Mouse (Mus musculus) erythroblast, embryonic 14.5 days (primary cell): ENCODE data around the gene Trim71. TPM values are rescaled to one million over a fixed set of nuclear protein-coding genes. Genes with fewer than 3 reads are reported as not detected.

Experiments
- H3K27me3 ChIP-seq: 2 replicates; pipeline ENCODE4 v1.6.1; 2012; ENCODE audit warnings: inconsistent platforms; ENCODE audit not compliant: control insufficient read depth
- H3K36me3 ChIP-seq: 2 replicates; pipeline ENCODE4 v1.6.1; 2012; ENCODE audit warnings: mild to moderate bottlenecking, inconsistent platforms; ENCODE audit not compliant: control insufficient read depth
- H3K4me1 ChIP-seq: 2 replicates; pipeline ENCODE4 v1.6.1; 2012; ENCODE audit warnings: inconsistent platforms; ENCODE audit not compliant: control insufficient read depth
- H3K4me3 ChIP-seq: replicated peaks from 2 replicates; pipeline ENCODE3; 2012; ENCODE audit warnings: moderate library complexity, mild to moderate bottlenecking, inconsistent platforms
- H3K9me3 ChIP-seq: 2 replicates; pipeline ENCODE4 v1.6.1; 2012; ENCODE audit warnings: low read length, inconsistent platforms, mixed read lengths; ENCODE audit not compliant: control insufficient read depth
- GATA1 ChIP-seq: IDR thresholded peaks from 2 replicates; pipeline ENCODE4 v1.6.1; 2012; ENCODE audit warnings: low read length, inconsistent platforms, mixed read lengths
- TAL1 ChIP-seq: IDR thresholded peaks from 3 replicates; pipeline ENCODE4 v1.6.1; 2012; ENCODE audit warnings: low read length, inconsistent platforms, mixed read lengths
- polyA plus RNA-seq: library from polyadenylated mRNA; stranded (reverse); fragments of >175 nt; gene quantifications from 2 replicates; pipeline ENCODE4 v1.2.3, GENCODE M21; 2012

Trim71 gene
- polyA plus RNA-seq, 1 experiment = not detected

DNA sequence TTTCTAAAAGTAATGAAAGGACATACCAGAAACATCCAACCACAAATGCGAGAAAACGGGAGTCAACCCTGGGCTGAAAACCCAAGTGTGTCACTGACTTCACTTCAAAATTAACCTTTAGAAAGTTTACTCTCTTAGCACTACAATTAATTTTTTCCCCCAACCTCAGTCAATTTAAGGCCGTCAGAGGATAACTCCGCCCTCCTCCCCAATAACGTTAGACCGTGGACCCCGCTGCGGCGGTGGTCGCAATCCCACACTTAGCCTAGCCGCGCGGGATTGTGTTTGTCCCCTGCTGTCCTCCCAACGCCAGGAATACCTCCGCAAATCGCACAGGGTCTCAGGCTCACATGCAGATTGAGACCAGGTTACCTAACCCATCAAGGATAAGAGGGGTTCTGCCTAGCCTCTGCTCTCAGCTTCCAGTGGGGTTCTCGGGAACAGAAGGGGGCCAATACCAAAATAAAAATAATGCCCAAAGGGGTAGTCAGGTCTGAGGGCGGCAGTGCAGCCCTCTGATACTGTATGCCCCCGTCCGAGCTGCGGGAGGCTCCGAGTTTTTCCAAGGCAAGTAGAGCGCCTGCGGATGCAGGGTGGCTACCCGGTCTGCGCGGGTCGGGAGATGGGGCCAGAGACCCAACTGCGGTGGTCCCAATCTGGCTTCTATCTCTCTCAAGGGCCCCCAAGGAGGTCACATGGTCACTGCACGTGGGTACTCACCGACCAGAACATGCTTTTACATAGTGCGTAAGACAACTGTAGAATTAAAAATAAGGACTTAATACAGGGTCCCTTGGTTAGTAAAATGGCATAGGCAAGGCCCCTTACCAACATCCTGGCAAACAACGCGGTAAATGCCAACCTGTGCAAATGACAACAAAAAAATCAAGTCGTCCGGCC lies 3.1 kb downstream of the Trim71 start:
- H3K4me1 ChIP-seq = no peaks in the 10 kb centered on the region
- no peak for TF ChIP-seq TAL1
- TF ChIP-seq GATA1 = no peak
- peak overlapping the region; percentile 25 for H3K4me3 ChIP-seq
- no peaks in the 10 kb centered on the region for H3K36me3 ChIP-seq
- no peaks in the 10 kb centered on the region for H3K9me3 ChIP-seq
- peaks cover 87% of the 10 kb centered on the region for H3K27me3 ChIP-seq

DNA sequence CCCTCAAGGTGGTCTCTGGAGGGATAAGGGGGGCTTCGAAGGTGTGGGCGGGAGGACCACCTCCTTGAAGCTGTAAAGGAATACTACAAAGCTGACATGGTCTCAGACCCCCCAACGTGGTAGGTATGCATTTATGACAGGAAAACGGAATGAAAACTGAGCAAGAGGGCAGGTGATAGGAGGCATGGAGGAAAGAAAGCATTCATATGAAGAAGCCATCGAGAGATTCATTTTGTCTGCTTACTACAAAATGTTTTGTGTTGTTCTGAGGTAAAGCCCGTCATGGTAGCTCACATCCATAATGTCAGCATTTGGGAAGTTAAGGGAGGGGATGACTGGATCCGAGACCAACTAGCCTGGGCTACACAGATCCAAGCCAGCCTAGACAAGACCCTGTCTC lies 4.0 kb downstream of the Trim71 start:
- H3K9me3 ChIP-seq = no peaks in the 10 kb centered on the region
- H3K4me1 ChIP-seq = no peaks in the 10 kb centered on the region
- no peak overlapping the region for H3K4me3 ChIP-seq
- no peak for TF ChIP-seq GATA1
- TF ChIP-seq TAL1 = no peak
- H3K36me3 ChIP-seq = no peaks in the 10 kb centered on the region
- H3K27me3 ChIP-seq = peaks cover 78% of the 10 kb centered on the region

- H3K36me3 ChIP-seq = no peaks in the 10 kb centered on the region
- H3K4me1 ChIP-seq = no peaks in the 10 kb centered on the region
- peaks cover 47% of the 10 kb centered on the region for H3K27me3 ChIP-seq
- H3K4me3 ChIP-seq = no peak overlapping the region
- H3K9me3 ChIP-seq = no peaks in the 10 kb centered on the region
- TF ChIP-seq GATA1 (no peak), TAL1 (no peak)
These were observed 7.1 kb downstream of the Trim71 start for GRCm38 (mm10) chr9:114557086-114557485.

- TF ChIP-seq TAL1 (no peak), GATA1 (no peak)
- no peaks in the 10 kb centered on the region for H3K9me3 ChIP-seq
- no peaks in the 10 kb centered on the region for H3K4me1 ChIP-seq
- H3K27me3 ChIP-seq = peaks cover 40% of the 10 kb centered on the region
- H3K4me3 ChIP-seq = no peak overlapping the region
- H3K36me3 ChIP-seq = no peaks in the 10 kb centered on the region
These were observed 7.8 kb downstream of the Trim71 start for GRCm38 (mm10) chr9:114556276-114556855.

GRCm38 (mm10) chr9:114554355-114554979 lies 9.7 kb downstream of the Trim71 start:
- H3K4me1 ChIP-seq = no peaks in the 10 kb centered on the region
- no peaks in the 10 kb centered on the region for H3K36me3 ChIP-seq
- TF ChIP-seq GATA1 (no peak), TAL1 (no peak)
- peaks cover 21% of the 10 kb centered on the region for H3K27me3 ChIP-seq
- no peak overlapping the region for H3K4me3 ChIP-seq
- no peaks in the 10 kb centered on the region for H3K9me3 ChIP-seq

DNA sequence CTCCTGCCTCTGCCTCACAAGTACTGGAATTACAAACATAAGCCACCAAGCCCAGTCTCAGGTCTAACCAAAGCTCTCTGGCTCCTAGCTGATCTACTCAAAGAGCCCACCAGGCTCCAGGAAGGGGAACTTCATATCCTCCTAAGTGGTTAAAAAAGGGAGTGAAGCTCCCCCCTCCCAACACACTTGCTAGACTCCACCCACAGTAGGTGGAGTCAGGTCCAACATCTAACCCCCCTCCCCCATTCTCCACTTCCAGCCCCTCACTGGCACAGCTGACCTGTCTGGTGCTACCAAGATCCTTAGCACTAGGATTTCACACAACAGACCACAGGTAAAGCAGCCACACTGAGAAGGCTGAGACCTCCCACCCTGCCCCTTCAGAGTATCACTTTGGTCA lies 10.3 kb downstream of the Trim71 start:
- no peak for TF ChIP-seq TAL1
- TF ChIP-seq GATA1 = no peak
- Histone ChIP-seq H3K27me3 (peaks cover 16% of the 10 kb centered on the region), H3K4me3 (no peak overlapping the region), H3K4me1 (no peaks in the 10 kb centered on the region), H3K36me3 (no peaks in the 10 kb centered on the region), H3K9me3 (no peaks in the 10 kb centered on the region)

GRCm38 (mm10) chr9:114550033-114550432 lies 14.1 kb downstream of the Trim71 start:
- no peaks in the 10 kb centered on the region for H3K4me1 ChIP-seq

DNA sequence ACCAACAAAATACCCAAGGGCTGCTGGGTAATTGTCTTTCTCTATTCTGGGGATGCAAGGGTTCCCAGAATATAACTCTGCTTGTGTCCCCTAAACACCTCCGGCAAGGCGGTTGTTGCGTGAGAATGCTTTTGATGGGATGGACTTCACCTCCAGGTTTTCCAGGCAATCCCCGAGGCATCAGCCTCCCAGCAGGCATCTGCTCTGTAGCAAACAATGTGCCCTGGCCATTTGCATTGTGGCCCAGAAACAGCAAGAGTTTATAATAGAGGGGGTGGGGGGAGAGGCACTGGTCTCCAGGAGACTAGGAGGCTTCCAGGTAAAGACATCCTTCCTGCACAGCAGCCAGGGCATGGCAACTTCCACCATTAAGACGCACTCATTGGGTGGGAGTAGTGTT lies 15.1 kb downstream of the Trim71 start:
- H3K9me3 ChIP-seq = no peaks in the 10 kb centered on the region
- H3K36me3 ChIP-seq = no peaks in the 10 kb centered on the region
- no peak for TF ChIP-seq GATA1
- H3K4me3 ChIP-seq = no peak overlapping the region
- no peaks in the 10 kb centered on the region for H3K4me1 ChIP-seq
- H3K27me3 ChIP-seq = no peaks in the 10 kb centered on the region

More at GRCm38 (mm10) chr9:114550033-114550432, 14.1 kb downstream of the Trim71 start:
- Histone ChIP-seq H3K9me3 (no peaks in the 10 kb centered on the region), H3K36me3 (no peaks in the 10 kb centered on the region), H3K27me3 (no peaks in the 10 kb centered on the region), H3K4me3 (no peak overlapping the region)
- TF ChIP-seq TAL1 (no peak), GATA1 (no peak)

GRCm38 (mm10) chr9:114548496-114548895 lies 15.7 kb downstream of the Trim71 start:
- no peaks in the 10 kb centered on the region for H3K27me3 ChIP-seq
- no peak for TF ChIP-seq GATA1
- TF ChIP-seq TAL1 = no peak
- H3K4me3 ChIP-seq = no peak overlapping the region
- H3K4me1 ChIP-seq = no peaks in the 10 kb centered on the region
- no peaks in the 10 kb centered on the region for H3K9me3 ChIP-seq
- no peaks in the 10 kb centered on the region for H3K36me3 ChIP-seq

DNA sequence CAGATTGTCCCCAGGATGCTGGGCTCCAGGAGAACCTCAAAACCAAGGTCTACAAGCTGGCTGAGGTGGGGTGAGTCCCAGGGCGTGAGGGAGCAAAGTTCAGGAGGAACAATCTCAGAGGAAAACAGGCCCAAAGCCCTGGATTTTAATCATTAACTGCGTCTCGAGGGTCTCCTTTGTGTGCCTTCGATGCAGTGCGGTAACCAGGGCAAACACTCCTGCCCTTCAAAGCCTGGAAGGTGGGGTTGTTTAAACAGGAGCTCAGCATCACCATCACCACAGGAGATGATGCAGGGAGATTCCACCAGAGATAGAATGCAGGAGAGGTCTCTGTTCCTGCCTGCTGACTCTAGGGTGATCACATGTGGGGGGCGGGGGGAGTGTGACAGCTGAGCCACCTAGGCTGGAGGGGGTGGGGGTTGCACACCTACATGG lies 16.5 kb downstream of the Trim71 start:
- Histone ChIP-seq H3K36me3 (no peaks in the 10 kb centered on the region), H3K4me1 (no peaks in the 10 kb centered on the region), H3K4me3 (no peak overlapping the region), H3K27me3 (no peaks in the 10 kb centered on the region), H3K9me3 (no peaks in the 10 kb centered on the region)
- TF ChIP-seq GATA1 (no peak), TAL1 (no peak)
